Mouse (Mus musculus) duodenum, adult 2 months (tissue): ENCODE measurements around the gene Larp1b. TPM values are rescaled to one million over a fixed set of nuclear protein-coding genes. Genes with fewer than 3 reads are reported as not detected.

Experiments
- polyA plus RNA-seq: library from polyadenylated mRNA; depleted of rRNA; stranded (reverse); fragments of >200 nt; gene quantifications from 2 replicates; pipeline ENCODE4 v1.2.3, GENCODE M21; 2012; ENCODE audit warnings: low replicate concordance; rRNA removed

The Larp1b gene
- polyA plus RNA-seq, result 9.8 and 24.1 TPM in 2 replicates

DNA sequence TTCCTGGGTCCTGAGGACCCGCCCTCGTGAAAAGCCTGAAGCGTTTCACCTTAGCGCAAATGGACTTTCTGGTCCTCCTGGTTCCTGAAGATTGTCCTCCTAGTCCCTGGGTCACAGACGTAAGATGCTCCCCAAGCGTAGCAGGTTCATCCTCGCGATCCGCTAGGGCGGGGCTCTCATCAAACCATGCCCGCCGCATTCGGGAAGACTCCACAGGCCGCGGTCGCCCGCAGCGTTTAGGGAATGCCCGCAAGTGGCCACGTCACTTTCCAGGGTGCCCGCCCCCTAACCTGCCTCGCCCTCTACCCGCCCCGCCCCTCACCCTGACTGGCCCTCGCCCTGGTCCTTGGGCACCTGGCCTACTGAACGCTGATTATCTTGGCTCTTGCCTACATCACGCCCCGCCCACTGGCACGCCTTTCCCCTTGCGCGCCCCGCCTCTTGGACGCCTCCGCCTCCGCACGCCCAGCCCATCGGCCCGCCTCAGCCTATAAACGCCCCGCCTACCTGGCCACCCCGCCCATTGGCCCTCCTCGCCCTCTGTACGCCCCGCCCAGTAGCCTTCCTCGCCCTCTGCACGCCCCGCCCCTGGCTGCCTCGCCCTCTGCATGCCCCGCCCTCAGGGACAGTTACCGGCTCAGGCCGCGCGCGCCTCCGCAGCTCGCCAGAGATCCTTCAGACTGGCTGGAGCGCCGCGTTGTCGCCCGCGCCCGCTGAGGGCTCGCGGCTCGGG lies at the start of gene Larp1b:
TSS of gene Larp1b (plus strand) at position 659 of the 733 bp plus-strand sequence.

DNA sequence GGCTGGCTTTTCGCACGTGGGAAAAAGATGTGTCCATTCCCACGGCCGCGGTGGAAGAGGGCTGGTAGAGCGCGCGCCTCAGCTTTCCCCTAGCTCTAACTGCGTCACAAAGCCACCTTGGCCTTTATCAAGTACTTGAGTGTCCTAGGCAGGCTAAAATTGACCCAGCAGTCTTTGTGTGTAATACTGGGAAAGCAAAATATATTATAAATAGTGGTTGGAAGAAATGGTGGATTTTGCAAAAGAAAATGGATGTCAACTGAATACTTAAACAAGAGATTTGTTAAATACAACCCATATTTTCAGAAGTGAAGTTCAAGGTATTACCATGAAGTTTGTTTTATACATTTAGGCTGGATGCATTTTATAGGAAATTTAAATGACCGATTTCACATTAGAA lies 47.2 kb upstream of the Larp1b start, which contains the start of gene 1700034I23Rik:
TSS of gene 1700034I23Rik (minus strand) at position 101 of the 400 bp plus-strand sequence.

DNA sequence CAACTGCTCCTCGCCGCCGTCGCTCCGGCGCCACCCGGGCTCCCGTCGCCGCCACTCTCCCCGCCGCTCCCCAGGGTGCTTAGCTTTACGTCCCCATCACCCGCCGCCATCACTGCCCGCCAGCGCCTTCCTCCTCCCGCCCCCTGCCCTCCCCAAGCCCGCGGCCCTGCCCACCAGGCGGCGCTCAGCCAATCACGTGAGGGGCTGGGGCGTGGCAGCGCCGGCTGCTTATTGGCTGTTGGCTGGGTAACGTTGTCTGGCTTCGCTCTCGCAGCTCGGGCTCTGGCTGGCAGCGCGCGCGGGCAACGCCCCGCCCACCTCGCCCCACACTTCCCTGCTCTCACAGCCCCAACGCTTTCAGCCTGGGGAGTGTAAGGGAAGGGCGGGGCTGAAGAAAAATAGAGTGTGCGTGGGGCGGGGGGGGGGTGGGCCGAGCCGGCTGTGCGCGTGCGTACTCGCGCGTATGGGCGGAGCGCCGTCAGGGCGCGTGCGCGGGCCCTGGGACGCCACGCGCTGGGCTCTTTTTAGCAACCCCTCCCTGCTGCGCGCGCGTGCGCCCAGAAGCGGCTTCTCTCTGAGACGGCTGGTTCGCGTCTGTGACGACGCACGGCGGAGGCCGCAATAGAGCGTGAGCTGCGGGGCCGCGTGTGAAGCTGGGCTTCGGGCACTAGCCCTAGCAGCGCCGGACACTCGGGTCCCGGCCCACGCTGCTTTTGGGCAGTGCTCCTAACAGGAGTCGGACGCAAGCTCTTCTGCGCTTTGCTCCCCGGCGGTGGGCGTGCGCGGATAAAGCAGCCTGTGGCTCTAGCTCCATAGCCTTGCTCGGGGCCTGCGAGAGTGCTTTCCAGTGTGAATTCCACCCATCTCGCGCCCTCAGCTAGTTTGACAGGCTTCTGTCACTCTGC lies 133.5 kb downstream of the Larp1b start, which contains the start of gene Pgrmc2:
TSS of gene Pgrmc2 (minus strand) at position 162 of the 905 bp plus-strand sequence.

Other genes starting within 250 kb of the Larp1b start
- not detected in 2 replicates for gene Slc25a31, start 241.0 kb upstream of the Larp1b start, polyA plus RNA-seq
- 2.9 and 8.6 TPM in 2 replicates for gene Hspa4l, start 205.3 kb upstream of the Larp1b start, polyA plus RNA-seq
- 0.94 and 3.6 TPM in 2 replicates for gene Plk4, start 149.8 kb upstream of the Larp1b start, polyA plus RNA-seq
- gene Mfsd8, start 102.9 kb upstream of the Larp1b start, polyA plus RNA-seq, result 0.61 and 1.3 TPM in 2 replicates
- gene Abhd18, start 102.9 kb upstream of the Larp1b start, polyA plus RNA-seq, result 0.77 and 0.99 TPM in 2 replicates
- gene 1700034I23Rik, start 47.3 kb upstream of the Larp1b start, polyA plus RNA-seq, result not detected in 2 replicates
- 18.2 and 23.2 TPM in 2 replicates for gene Pgrmc2, start 133.2 kb downstream of the Larp1b start, polyA plus RNA-seq